Mouse (Mus musculus) MEL-GATA-1-ER (cell line): ENCODE measurements around the gene Trafd1.
"Not testable (repeated sequence)": the region's sequence is repeated elsewhere in the genome, so short reads cannot be mapped to it uniquely, and the experiment has no call there.

Experiments used
- DNase-seq: peaks from one replicate; pipeline ENCODE4 v3.0.0-alpha.2; 2012; ENCODE audit warnings: low read depth; ENCODE audit errors: extremely low read depth

Gene Trafd1

GRCm38 (mm10) chr5:121384757-121385460 lies 523 bp downstream of the Trafd1 start:
- no peak for DNase-seq

DNA sequence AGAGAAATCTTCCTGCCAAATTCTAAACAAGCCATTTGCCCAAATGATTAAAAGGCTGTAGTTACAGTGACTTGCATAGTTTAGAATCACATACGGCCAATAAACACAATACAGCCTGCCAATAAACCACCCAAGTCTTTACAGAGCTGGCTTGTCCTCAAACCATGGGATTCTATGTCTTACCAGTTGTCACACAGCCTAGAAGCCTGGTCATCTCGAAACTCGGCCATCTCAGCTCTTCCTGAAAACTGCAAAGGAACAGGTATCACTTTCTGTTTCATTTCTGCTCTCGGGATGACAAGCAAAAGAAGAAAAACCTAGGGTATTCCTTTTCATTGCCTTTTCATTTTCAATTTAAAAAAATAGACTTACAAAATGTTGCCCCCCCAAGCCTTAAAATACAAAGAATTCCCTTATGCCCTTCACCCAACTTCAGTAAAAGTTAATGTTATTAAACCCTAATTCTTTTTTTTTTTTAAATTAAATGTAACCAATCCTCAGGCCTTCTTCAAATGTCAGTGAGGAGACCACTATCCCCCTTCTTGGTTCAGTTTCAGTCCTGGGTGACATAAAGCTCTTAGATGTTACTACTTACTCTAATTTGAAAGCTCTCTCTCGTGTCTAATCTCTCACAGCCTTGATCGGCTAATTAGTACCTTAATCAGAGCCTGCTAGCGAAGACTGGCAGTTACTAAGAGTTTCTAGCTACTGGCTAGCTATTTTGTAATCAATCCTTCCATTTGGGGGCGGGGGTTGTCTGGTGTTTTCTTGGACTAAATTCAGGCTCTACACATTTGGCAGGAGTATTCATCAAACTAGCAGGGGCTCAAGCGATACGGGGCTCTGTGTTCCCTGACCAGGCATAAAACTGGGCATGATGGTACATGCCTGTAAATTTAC lies 1.3 kb downstream of the Trafd1 start:
- DNase-seq, result no peak

DNA sequence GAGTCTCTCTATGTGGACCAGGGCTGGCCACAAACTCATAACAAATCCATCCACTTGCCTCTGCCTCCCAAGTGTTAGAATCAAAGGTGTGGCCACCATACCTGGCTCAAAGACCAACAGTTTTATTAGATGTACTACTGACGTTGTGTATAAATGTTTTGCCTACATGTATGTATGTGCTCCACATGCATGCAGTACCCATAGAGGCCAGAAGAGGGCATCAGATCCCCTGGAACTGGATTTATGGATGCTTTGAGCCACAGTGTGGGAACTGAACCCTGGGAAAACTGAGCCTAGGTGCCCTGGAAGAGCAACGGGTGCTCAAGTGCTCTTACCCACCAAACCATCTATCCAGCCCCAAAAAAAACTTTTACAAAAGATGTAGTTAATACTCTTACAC lies 4.7 kb downstream of the Trafd1 start:
- DNase-seq, result no peak

- no peak for DNase-seq
Measured at GRCm38 (mm10) chr5:121378678-121379256, 6.7 kb downstream of the Trafd1 start.

DNA sequence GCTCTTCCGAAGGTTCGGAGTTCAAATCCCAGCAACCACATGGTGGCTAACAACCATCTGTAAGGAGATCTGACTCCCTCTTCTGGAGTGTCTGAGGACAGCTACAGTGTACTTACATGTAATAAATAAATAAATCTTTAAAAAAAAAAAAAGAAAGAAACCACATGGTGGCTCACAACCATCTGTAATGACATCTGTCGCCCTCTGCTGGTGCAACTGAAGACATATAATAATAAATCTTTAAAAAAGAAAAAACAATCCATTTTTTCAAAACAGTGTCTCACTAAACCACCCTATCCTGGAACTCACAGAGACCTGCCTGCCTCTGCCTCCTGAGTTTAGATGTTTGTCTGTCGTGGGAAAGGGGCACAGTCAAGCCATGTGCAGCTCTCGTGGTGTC lies 8.5 kb downstream of the Trafd1 start:
- not testable (repeated sequence) for DNase-seq

- DNase-seq, result no peak
Measured at GRCm38 (mm10) chr5:121374790-121375189, 10.6 kb downstream of the Trafd1 start.

DNA sequence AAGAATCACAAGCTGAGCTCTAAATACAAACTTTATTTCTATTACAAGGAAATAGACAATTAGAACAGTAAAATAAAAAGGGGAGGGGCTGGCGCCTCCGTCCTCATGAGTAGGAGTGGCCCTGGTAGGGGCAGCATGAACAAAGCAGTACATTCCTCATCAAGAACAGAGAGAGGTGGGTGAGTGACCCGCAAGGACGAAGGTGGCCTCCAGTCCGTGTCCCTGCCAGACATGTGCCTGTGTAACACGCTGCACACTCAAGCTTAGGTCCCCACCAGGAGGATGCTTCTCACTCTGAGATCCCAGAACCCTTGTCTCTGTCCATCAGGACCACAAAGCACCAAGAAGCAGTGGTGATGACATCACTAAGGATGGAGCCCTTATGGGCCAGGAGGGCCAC lies 13.7 kb downstream of the Trafd1 start:
- no peak for DNase-seq

DNA sequence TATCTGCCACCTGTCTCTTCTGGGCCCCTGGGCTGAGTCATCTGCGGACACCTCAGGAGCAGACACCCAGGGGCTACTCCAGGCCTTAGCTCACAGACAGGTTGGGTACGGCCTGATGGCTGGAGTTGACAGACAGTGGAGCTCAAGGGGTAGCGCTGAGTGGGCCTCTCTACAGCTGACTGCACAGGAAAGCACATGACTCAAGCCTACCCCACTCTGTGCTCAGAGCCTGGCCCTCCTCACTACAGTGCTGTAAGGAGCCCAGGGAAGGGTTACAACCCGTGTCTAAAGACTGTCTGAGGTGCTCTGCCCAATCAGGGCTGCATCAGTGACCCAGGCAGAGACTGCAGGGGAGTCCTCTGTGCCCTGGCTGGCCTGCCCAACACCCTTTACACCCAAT lies 18.2 kb downstream of the Trafd1 start:
- no peak for DNase-seq

DNA sequence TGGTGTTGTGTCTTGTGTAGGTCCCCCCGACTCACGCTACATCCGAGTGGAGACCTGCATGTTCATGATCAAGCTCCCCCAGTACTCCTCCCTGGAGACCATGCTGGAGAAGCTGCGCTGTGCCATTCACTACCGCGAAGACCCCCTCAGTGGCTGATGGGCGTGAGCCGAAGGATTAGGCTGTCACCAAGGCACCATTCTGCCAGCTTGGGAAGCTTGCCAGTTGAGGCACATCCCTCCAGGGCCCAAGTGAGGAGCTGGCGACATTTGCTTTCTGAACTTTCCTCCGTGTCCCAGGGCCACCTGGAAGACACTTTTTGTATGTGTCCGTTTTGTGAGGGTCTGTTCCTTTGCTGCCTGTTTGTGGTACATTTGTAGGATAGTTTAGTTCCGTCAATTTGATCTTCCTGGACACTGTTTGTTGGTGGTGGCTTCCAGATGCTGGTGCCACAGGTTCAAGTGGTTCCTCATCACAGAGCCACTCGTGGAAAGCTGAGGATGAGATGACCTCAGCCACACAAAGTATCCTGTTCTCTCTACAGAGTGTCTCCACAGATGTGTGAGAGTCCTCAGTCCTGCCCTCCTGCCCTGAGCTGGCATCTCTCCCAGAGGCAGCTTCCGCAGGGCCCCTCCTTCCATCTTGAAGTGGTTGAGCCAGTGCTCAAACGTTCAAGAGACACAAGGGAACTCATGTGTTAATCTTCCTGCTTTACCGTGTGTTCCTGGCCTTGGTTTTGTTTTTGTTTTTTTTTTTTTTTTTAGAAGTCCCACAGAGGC lies 18.8 kb downstream of the Trafd1 start:
- no peak for DNase-seq

- DNase-seq, result no peak
Measured at GRCm38 (mm10) chr5:121363441-121363840, 22.0 kb downstream of the Trafd1 start.

DNA sequence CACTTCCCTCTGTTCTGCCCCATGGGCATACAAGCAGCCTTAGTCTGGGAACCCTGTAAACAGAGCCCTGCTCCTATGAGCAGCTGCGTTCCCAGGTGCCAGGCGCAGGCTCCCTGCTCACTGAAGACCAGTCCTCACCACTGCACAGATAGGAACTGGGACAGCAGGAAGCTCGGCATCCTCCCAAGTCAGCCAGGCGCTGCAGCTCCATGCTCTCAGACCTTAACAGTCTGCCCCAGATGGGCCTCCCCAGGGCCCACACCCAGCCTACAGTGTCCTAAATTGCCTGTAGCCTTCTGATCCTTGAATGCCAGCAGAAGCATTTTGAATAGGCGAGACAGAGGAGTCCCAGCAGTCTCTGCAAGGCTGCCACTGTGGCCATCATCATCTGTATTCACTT lies 23.7 kb downstream of the Trafd1 start:
- DNase-seq, result no peak

DNA sequence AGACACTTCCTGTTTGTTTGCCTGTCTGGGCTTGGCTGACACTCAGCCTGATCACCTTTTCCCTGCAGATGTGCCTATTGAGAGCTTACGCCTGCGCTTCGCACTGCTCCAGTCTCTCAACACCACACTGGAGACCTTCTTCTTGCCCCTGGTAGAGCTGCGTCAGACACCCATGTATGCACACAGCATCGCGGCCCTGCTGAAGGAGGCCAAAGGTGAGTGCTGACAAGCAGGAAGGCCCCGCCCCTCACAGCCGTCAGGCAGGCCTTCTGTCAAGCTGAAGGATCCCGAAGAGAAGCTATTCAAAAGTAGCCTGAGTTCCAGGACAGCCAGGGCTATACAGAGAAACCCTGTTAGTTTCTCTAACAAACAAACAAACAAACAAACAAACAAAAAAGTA lies 26.2 kb downstream of the Trafd1 start:
- DNase-seq, result no peak

DNA sequence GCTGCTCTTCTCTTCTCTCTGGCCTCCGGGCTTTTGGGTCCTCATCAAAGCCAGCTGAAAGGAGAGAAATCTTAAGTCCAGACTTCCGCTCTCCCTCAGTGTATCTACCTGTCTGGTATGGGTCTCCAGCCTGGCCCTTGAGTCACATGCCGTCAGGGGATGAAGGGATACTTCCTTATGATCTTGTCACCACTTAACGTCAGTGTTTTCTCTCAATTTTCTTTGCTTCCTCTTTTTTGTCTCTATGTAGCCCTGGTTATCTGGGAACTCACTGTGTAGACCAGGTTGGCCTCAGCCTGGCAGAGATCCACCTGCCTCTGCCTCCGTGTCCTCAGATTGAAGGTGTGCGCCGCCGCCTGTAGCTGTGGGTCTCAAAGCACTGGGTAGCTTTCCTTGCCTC lies 41.4 kb downstream of the Trafd1 start:
- DNase-seq, result peak; percentile 39

DNA sequence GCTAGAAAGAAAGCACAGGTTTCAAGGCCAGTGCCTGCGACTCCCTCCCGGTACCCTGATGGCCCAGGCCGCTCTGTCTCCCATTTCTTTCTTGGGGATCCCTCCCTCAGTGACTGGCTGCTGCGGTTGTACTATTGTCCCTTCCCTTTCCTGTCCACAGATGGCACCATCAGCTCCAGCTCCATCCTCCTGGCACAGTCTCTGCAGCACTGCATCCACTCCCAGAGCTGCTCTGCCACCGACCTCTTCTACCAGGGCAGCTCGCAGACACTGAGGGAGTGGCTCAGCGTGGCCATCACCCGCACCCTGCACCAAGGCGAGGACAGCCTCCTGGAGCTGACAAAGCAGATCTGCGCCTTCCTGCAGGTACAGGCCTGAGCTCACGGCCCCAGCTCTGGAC lies 42.9 kb downstream of the Trafd1 start:
- DNase-seq, result no peak

GRCm38 (mm10) chr5:121340965-121341473 lies 44.4 kb downstream of the Trafd1 start:
- DNase-seq, result no peak

DNA sequence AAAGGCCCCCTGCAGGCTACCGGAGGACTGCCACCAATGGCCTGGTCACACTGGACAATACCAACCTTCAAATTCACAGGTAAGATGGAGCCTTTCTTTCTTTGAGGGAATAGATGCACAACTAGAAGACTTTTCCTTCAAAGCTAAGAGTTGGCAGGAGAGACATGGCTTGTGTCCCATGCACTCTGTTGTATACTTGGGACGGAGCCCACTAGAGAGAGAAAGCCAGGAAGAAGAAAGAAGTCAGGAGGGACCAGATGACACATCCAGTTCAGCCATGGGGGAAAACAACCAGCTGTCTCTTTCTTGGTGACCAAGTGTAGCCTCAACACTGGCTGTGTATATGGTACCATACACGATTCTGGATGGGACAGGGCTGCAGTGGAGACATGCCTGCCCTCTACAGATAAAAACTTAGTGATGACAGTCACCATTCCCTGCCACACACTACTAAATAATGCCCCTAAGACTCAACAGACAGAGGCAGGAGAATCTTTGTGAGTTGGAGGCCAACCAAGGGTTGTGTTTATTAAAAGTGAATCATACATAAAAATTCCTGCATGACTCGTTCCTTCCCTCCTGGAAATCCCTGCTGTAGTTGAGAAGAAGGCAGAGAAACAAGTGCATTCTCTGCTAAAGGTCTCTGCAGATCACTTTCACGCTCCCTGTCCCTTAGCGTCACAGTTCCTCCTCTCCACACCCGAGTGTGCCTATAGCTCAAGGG lies 45.8 kb downstream of the Trafd1 start:
- DNase-seq, result no peak

DNA sequence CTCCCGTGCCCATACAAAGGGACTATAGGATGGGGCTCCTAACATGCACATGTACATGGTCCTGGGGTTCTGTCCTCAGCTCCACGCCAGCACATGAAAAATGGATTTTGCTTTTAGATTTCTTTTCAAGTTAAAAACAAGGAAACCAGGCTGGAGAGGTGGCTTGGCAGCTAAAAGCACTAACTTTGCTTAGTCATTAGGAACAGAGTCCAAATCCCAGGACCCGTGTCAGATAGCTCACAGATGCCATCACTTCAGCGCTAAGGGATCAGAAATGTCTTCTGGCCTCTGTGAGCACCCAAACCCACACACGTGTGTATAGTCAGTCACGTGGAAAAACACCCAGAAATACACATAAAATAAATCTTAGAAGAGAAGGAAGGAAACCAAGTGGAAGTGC lies 48.7 kb downstream of the Trafd1 start:
- DNase-seq, result no peak

- no peak for DNase-seq
Measured at GRCm38 (mm10) chr5:121336009-121336408, 49.4 kb downstream of the Trafd1 start.

DNA sequence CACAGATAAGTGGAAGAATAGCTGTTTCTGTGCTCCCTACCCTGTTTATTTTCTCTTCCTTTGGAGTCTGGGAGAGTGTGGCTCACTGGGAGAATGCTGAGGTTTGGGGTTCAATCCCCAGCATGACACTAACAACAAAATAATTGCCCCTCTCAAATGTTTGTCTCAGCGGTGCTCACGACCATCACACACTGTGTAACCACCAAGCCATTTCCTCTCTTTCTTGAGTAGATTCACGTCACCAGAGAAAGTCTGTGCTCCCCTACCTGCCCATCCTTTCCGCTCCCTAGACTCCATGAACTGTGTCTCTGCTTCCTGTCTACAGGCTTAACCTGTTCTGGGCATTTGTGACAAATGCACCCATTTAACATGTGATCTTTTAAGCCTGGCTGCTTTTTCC lies 50.0 kb downstream of the Trafd1 start:
- DNase-seq, result no peak

DNA sequence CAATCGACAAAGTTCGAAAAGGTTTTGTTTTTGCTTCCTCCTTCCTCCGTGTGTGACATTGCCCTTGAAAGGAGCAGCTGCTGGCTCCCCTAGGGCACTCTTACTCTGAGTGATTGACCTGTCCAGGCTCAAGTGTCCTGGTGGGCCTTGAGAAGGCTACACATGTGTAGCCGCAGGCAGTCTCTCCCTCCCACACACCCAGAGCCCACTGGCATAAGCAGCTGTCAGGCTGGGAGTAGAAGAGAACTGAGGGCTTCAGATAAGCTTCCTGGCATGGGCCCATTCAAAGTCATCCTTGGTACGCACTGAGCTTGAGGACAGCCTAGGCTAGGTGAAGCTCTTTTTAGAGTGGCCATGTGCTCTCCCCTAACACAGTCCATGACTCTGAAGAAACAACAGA lies 51.0 kb downstream of the Trafd1 start:
- no peak for DNase-seq

GRCm38 (mm10) chr5:121333976-121334375 lies 51.5 kb downstream of the Trafd1 start:
- no peak for DNase-seq
